Comparison of ENCODE assay signal across 8 mouse cellular contexts in genomic region chr3:54358463-54359189, GRCm38 (mm10). TPM values are rescaled to one million over a fixed set of nuclear protein-coding genes. Genes with fewer than 3 reads are reported as not detected.
DNase-seq lines count a peak whose midpoint lies in the region; ATAC-seq and TF ChIP-seq lines count a peak whose summit lies in the region.

No protein-coding gene starts in this region.

- H3K79me3 ChIP-seq in C2C12 (ENCODE audit: low read depth), result no peaks in the 10 kb centered on the region

- DNase-seq in adrenal gland, postnatal 25 days, result peak; percentile 59
- peak; percentile 45 to 66 for DNase-seq in heart, adult 9 months (ENCODE audit: low spot score in 2 of 2)
- peak; percentile 76 for DNase-seq in kidney, postnatal 0 days (ENCODE audit: low spot score)
- DNase-seq in left cerebral cortex, adult 18-20 months (ENCODE audit: low spot score in 2 of 2), result no peak
- no peak for DNase-seq in cerebellum, adult 11 months

- H3K9ac ChIP-seq in kidney, postnatal 0 days (ENCODE audit: low read depth, low read length), result no peak overlapping the region

- H3K9me3 ChIP-seq in kidney, postnatal 0 days (replicated peaks; ENCODE audit: low read length), result no peaks in the 10 kb centered on the region

- TF ChIP-seq CTCF in C2C12 (IDR thresholded peaks at IDR 0.05; ENCODE audit: control insufficient read depth, insufficient read depth, insufficient read length), result no peak
- TF ChIP-seq CTCF in kidney, postnatal 0 days (IDR thresholded peaks at IDR 0.05; ENCODE audit: low read depth), result no peak

- H3K4me3 ChIP-seq in C2C12 (ENCODE audit: insufficient read depth, poor library complexity, severe bottlenecking), result no peak overlapping the region
- no peak overlapping the region for H3K4me3 ChIP-seq in kidney, postnatal 0 days (replicated peaks; ENCODE audit: low read depth, low read length)

- H3K79me2 ChIP-seq in C2C12 (ENCODE audit: control insufficient read depth, insufficient read depth), result no peaks in the 10 kb centered on the region

- H3K4me1 ChIP-seq in kidney, postnatal 0 days (replicated peaks; ENCODE audit: insufficient read depth, low read length), result 0 out of 2 replicates have a peak, but pooled peaks cover 6% of the 10 kb centered on the region

- ATAC-seq in kidney, postnatal 0 days (replicated peaks; ENCODE audit: low FRiP score, low read depth), result peak; percentile 82
- ATAC-seq in megakaryocyte progenitor cell, adult 5-6 weeks (replicated peaks; ENCODE audit: poor library complexity), result peak; percentile 75
- no peak for ATAC-seq in cerebellum, adult (ENCODE audit: insufficient number of reproducible peaks, low FRiP score, low TSS enrichment)

- WGBS in kidney, postnatal 0 days, result 9% methylated on average over 15 of the region's 15 CpGs

- no peak overlapping the region; the same call in 1 of the 2 replicates for H3K27ac ChIP-seq in kidney, postnatal 0 days

- peak overlapping the region; percentile 35 for H3ac ChIP-seq in C2C12 (ENCODE audit: control insufficient read depth, insufficient read length, low read depth)

- H3K36me3 ChIP-seq in C2C12 (ENCODE audit: control insufficient read depth, insufficient read depth), result no peaks in the 10 kb centered on the region
- H3K36me3 ChIP-seq in kidney, postnatal 0 days (ENCODE audit: insufficient read depth, low read length), result no peaks in the 10 kb centered on the region

- peak overlapping the region; percentile 37 for H3K4me2 ChIP-seq in kidney, postnatal 0 days (ENCODE audit: low read length)

- H3K27me3 ChIP-seq in C2C12 (ENCODE audit: control insufficient read depth, insufficient read depth, insufficient read length), result no peaks in the 10 kb centered on the region
- no peaks in the 10 kb centered on the region for H3K27me3 ChIP-seq in kidney, postnatal 0 days (ENCODE audit: insufficient read depth, low read length)

TF ChIP-seq in C2C12, 6 proteins besides CTCF, POLR2A, EP300 and RAD21:
- TF ChIP-seq MYOD1 (IDR thresholded peaks at IDR 0.05; ENCODE audit: control insufficient read depth, insufficient read length, low read depth), result peak; percentile 43
- TF ChIP-seq MAX (IDR thresholded peaks at IDR 0.05), result peak; percentile 87
- TF ChIP-seq USF1 (IDR thresholded peaks at IDR 0.05; ENCODE audit: low read depth), result no peak
- TF ChIP-seq FOSL1 (IDR thresholded peaks at IDR 0.05; ENCODE audit: insufficient read depth, low read length, poor library complexity, severe bottlenecking), result peak; percentile 48
- TF ChIP-seq MYOG (IDR thresholded peaks at IDR 0.05; ENCODE audit: control insufficient read depth, extremely low read depth, insufficient read length), result no peak
- no peak for TF ChIP-seq CEBPB (IDR thresholded peaks at IDR 0.05; ENCODE audit: low read depth)

RNA-seq across cellular contexts. Expression of gene Postn, which starts 2.3 kb away (rescaled TPM):
- 0.06 TPM for polyA plus RNA-seq in C2C12 (2012; fragmentation: generic; extraction: Trizol)
- 45.6 and 53.5 TPM in 2 replicates for total RNA-seq in adrenal gland, postnatal 25 days (2021)
- 83.7 and 86.4 TPM in 2 replicates for polyA plus RNA-seq in kidney, postnatal 0 days (2015; fragmentation: Nextera tagmentation; extraction: Ambion mirVana)
- total RNA-seq in megakaryocyte progenitor cell, adult 5-6 weeks (2015), result 0.51 and 0.74 TPM in 2 replicates
- total RNA-seq in megakaryocyte progenitor cell, adult 5-6 weeks (2017), result 0.07 TPM in 1 of 2 replicates, not detected in the other
- 1 to 10 TPM; 1.2 to 1.6 TPM for total RNA-seq in left cerebral cortex, adult 18-20 months (2021)

Comparison
In these comparisons a context has a peak if more than half of its experiments do, and no peak if none do; other contexts are left out.
1. DNase-seq: peak in adrenal gland, postnatal 25 days (single experiment), heart, adult 9 months (2 of 2) and kidney, postnatal 0 days (single experiment); none in left cerebral cortex, adult 18-20 months (0 of 2) and cerebellum, adult 11 months (single experiment).
2. RNA of gene Postn, which starts 2.3 kb away (total RNA-seq): 45.6 to 53.5 TPM in adrenal gland, postnatal 25 days; 1.2 to 1.6 TPM in left cerebral cortex, adult 18-20 months and 0.07 to 0.74 TPM in megakaryocyte progenitor cell, adult 5-6 weeks; every median in the first group is over 10 times any median in the second.